Mouse (Mus musculus) midbrain, postnatal 0 days (tissue): ENCODE results near the gene Serpina12. TPM values are rescaled to one million over a fixed set of nuclear protein-coding genes. Genes with fewer than 3 reads are reported as not detected.

ENCODE experiments used
- ATAC-seq: fragments of 200-750 bp; cut with Nextera tagmentation; 2 replicates; pipeline ENCODE4 v1.8.0; 2017; ENCODE audit warnings: moderate number of reproducible peaks, mild to moderate bottlenecking, moderate TSS enrichment, moderate library complexity; ENCODE audit not compliant: low FRiP score
- DNase-seq: peaks from one replicate; pipeline ENCODE4 v3.0.0-alpha.2; 2015; ENCODE audit warnings: low spot score
- H3K27ac ChIP-seq: fragments of 300-500 bp; sonication (generic); 2 replicates; pipeline ENCODE4 v1.5.1; 2014; ENCODE audit warnings: low read depth, mild to moderate bottlenecking, low read length, mixed read lengths
- H3K27me3 ChIP-seq: fragments of 300-500 bp; sonication (generic); 2 replicates; pipeline ENCODE4 v1.6.1; 2014; ENCODE audit warnings: low read length, control low read depth, mixed read lengths; ENCODE audit not compliant: insufficient read depth
- H3K36me3 ChIP-seq: fragments of 300-500 bp; sonication (generic); 2 replicates; pipeline ENCODE4 v1.6.1; 2014; ENCODE audit warnings: low read length, control low read depth, mixed read lengths; ENCODE audit not compliant: insufficient read depth
- H3K4me1 ChIP-seq: fragments of 300-500 bp; sonication (generic); 2 replicates; pipeline ENCODE4 v1.6.1; 2014; ENCODE audit warnings: mild to moderate bottlenecking, control low read depth, antibody characterized with exemption, low read length, mixed read lengths; ENCODE audit not compliant: insufficient read depth
- H3K4me2 ChIP-seq: fragments of 300-500 bp; sonication (generic); 2 replicates; pipeline ENCODE4 v1.6.1; 2014; ENCODE audit warnings: low read depth, mild to moderate bottlenecking, low read length, mixed read lengths; ENCODE audit not compliant: poor library complexity, severe bottlenecking
- H3K4me3 ChIP-seq: fragments of 300-500 bp; sonication (generic); 2 replicates; pipeline ENCODE4 v1.5.1; 2014; ENCODE audit warnings: low read depth, mild to moderate bottlenecking, low read length, moderate library complexity
- H3K9ac ChIP-seq: fragments of 300-500 bp; sonication (generic); replicated peaks from 2 replicates; pipeline ENCODE4 v1.6.1; 2014; ENCODE audit warnings: mild to moderate bottlenecking, low read length, moderate library complexity, mixed read lengths; ENCODE audit not compliant: poor library complexity, severe bottlenecking
- H3K9me3 ChIP-seq: fragments of 300-500 bp; sonication (generic); 2 replicates; pipeline ENCODE4 v1.6.1; 2016; ENCODE audit warnings: low read length, control low read depth
- CTCF ChIP-seq: IDR thresholded peaks from 2 replicates; pipeline ENCODE4 v1.5.1; 2016; ENCODE audit warnings: antibody characterized with exemption, mild to moderate bottlenecking
- WGBS: fragments of 180-500 bp; shearing (Covaris S2); extraction: QIAGEN DNeasy Blood & Tissue Kit; methylation state at CpG from one replicate; pipeline ENCODE4 v1.1.7; 2014; 5-methylcytosine and 5-hydroxymethylcytosine counted together
- polyA plus RNA-seq: library from polyadenylated mRNA; unstranded; fragments of >200 nt; fragmentation: Nextera tagmentation; extraction: Ambion mirVana; gene quantifications from 2 replicates; pipeline ENCODE4 v1.2.1, GENCODE M21; 2015
- total RNA-seq: library from RNA; depleted of rRNA; stranded (reverse); fragments of >200 nt; gene quantifications from 2 replicates; pipeline ENCODE4 v1.2.3, GENCODE M21; 2014

The Serpina12 gene
- total and polyA plus RNA-seq, 2 experiments from 2014 or later, result 0.16 TPM; not detected in 1

DNA sequence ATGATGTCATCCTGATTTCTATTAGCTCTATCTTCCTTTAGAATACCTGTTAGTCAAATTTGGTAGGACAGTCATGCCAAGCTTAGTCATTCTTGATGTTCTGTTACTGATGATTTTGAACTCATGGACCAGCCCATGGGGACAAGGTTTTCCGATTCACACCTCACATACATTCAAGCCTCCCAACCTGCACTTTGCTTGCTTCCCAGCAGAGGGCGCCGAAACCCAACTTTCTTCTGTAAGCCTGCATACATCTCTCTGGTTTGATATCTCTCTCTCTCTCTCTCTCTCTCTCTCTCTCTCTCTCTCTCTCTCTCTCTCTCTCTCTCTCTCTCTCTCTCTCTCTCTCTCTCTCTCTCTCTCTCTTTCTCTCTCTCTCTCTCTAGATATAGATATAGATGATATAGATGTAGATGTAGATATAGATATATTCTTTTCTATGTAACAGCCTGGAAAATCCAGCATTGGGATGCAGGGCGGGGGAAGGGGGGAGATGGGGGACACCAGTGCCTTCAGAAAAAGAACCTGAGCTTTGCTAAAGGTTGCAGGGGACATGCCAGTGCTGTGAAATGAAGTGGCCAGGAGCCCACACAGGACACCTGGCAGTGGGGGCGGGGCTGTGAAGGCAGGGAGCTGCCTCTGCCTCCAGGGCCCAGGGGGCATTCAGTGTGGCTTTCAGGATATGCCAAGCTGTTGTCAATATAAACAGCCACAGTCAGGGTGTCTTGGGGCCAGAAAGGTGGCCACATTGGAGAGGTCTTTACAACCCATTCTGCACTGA, 48.8 kb downstream of the Serpina12 start:
- Histone ChIP-seq H3K4me1 (no peaks in the 10 kb centered on the region), H3K9ac (no peak overlapping the region), H3K27me3 (no peaks in the 10 kb centered on the region), H3K27ac (no peak overlapping the region), H3K4me3 (no peak overlapping the region), H3K9me3 (no peaks in the 10 kb centered on the region), H3K4me2 (no peak overlapping the region), H3K36me3 (no peaks in the 10 kb centered on the region)
- TF ChIP-seq CTCF, result peak; percentile 88
- DNase-seq, result peak; percentile 78
- peak; percentile 53; the same call in 1 of the 2 replicates for ATAC-seq
- 44% methylated on average over 5 of the region's 5 CpGs for WGBS

DNA sequence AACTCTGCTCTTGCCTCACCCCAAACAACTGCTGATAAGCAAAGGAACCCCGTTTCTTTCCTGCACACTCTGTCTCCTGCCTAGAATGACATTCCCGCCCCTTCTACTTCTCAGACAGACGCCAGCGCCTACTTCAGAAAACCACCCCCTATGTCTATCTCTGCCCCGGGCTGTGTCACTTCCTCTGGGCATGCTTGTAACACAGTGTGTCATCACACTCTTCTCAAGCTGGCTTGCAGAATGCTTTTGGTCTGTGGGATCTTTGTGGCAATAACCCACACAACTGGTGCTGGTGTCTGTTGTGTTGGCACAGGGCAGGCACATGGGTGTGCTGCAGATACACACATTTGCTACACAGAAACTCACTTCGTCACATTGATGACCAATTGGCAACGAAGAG, 51.3 kb downstream of the Serpina12 start:
- TF ChIP-seq CTCF, result no peak
- H3K4me3 ChIP-seq, result no peak overlapping the region
- WGBS, result 77% methylated on average over 7 of the region's 7 CpGs

DNA sequence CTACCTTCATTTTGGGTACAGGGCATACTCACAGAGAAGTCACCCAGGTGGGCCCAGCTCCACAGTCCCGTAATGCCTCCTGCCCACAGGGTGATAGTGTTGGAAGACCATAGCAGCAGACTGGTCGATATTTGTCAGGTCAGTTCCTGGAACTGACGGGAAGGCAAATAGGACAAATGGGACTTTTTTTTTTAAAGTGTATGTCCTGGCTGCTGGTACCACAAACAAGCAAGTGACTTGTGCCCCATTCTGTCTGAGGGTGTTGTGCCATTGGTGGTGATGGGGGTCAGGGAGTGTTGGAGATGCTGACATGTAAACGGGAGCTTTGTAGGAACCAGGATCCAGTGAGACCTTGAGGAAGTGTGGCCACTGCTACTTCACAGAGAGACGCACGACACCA, 54.4 kb downstream of the Serpina12 start, which contains the start of gene Serpina11:
TSS of gene Serpina11 (minus strand) at position 101 of the 400 bp plus-strand sequence.
- Histone ChIP-seq H3K27ac (no peak within 1 kb of the TSS), H3K4me3 (no peak within 1 kb of the TSS), H3K36me3 (no peaks in the 10 kb centered on the region), H3K9ac (no peak within 1 kb of the TSS), H3K9me3 (no peaks in the 10 kb centered on the region), H3K27me3 (no peaks in the 10 kb centered on the region), H3K4me1 (no peaks in the 10 kb centered on the region), H3K4me2 (no peak within 1 kb of the TSS)
- 95% methylated on average over 6 of the region's 6 CpGs for WGBS
- no peak for TF ChIP-seq CTCF
- no peak for DNase-seq
- no peak for ATAC-seq

More for the DNA sequence above, 51.3 kb downstream of the Serpina12 start:
- Histone ChIP-seq H3K36me3 (no peaks in the 10 kb centered on the region), H3K9me3 (no peaks in the 10 kb centered on the region), H3K9ac (no peak overlapping the region), H3K4me1 (no peaks in the 10 kb centered on the region), H3K27ac (no peak overlapping the region), H3K4me2 (no peak overlapping the region), H3K27me3 (no peaks in the 10 kb centered on the region)
- no peak for DNase-seq
- no peak for ATAC-seq

DNA sequence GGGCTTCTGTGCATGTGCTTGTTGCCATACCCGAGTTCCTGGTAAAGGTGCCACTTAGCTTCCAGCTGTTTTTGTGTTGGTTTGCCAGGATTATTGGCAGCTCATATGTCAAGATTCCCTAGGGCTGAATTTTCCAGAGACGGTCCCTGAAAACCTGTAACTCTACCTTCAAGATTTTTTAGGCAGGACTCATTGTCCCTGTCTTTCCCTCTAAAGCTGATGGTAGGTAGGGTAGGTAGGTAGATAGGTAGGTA, 54.8 kb downstream of the Serpina12 start:
- WGBS, result 77% methylated on average over 2 of the region's 2 CpGs
- H3K9ac ChIP-seq, result no peak overlapping the region
- H3K27ac ChIP-seq, result no peak overlapping the region
- H3K4me2 ChIP-seq, result no peak overlapping the region
- no peaks in the 10 kb centered on the region for H3K4me1 ChIP-seq
- no peak for TF ChIP-seq CTCF
- H3K27me3 ChIP-seq, result no peaks in the 10 kb centered on the region
- no peak for DNase-seq
- ATAC-seq, result no peak
- no peak overlapping the region for H3K4me3 ChIP-seq
- no peaks in the 10 kb centered on the region for H3K9me3 ChIP-seq
- H3K36me3 ChIP-seq, result no peaks in the 10 kb centered on the region

DNA sequence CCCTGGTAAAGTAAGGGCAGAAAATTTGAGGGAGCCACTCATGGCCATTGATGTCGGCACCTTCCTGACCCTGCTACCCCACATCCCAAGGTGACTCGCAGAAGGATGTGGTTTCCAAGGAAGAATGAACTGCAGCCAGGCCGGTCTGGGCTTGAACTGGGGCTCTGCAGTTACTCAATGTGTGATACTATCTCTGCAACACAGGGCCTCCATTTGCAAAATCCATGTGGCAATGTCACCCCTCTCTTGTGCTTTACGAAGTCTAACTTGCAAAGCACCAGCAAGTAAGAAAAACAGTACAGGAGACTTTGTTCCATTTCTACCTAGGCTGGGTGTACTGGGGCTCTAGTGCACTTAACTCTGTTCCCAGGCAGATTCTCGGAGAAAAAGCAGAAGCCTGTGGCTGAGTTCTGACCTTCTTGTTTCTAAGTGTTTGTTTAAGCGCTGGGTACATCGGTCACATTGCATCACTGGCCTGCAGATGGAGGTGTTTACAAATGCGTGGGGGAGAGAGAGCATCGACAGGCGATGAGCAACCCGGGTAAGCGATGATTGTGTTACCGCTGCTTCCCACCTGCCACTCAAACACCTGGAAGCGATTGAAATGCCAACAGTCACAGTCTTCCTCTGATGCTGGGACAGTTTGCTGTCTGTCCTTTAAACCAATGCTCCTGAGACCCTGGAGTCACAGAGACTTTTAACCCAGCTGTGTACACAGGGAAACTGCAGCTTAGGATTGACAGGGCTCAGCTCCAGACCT, 55.3 kb downstream of the Serpina12 start:
- no peak overlapping the region for H3K4me2 ChIP-seq
- peak; percentile 50 for TF ChIP-seq CTCF
- DNase-seq, result peak; percentile 23
- H3K27ac ChIP-seq, result no peak overlapping the region
- no peak for ATAC-seq
- H3K4me3 ChIP-seq, result no peak overlapping the region
- H3K27me3 ChIP-seq, result no peaks in the 10 kb centered on the region
- no peaks in the 10 kb centered on the region for H3K9me3 ChIP-seq
- H3K9ac ChIP-seq, result no peak overlapping the region
- 58% methylated on average over 14 of the region's 14 CpGs for WGBS
- no peaks in the 10 kb centered on the region for H3K36me3 ChIP-seq
- H3K4me1 ChIP-seq, result no peaks in the 10 kb centered on the region

DNA sequence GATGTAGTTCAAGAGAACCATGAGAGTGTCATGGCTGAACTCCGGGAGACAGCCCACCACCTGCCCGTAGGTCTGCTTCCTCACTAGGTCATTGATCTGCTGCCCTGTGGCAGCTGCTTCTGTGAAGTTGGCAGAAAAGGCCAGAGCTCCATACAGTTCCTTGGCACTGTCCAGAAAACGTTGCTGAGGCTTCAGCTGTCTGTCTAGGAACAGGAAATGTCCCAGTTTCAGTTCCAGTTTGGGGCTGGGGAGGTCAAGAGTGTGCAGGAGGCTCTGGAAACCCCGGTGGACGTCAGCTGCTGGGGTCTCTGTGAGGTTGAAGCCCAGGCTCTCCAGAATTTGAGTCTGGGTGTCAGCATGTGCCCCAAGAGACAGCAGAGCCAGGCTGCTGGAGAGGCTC, 58.4 kb downstream of the Serpina12 start:
- no peak for DNase-seq
- no peak overlapping the region for H3K27ac ChIP-seq
- no peak overlapping the region for H3K9ac ChIP-seq
- no peak for TF ChIP-seq CTCF
- 75% methylated on average over 5 of the region's 5 CpGs for WGBS
- no peaks in the 10 kb centered on the region for H3K9me3 ChIP-seq
- no peak overlapping the region for H3K4me2 ChIP-seq
- H3K4me1 ChIP-seq, result peaks cover 3% of the 10 kb centered on the region; the same call in 1 of the 2 replicates
- no peak overlapping the region for H3K4me3 ChIP-seq
- no peak for ATAC-seq
- no peaks in the 10 kb centered on the region for H3K36me3 ChIP-seq
- no peaks in the 10 kb centered on the region for H3K27me3 ChIP-seq
